Mouse (Mus musculus) brain, adult 2 months (tissue): ENCODE measurements at regions not wholly inside any gene's neighbourhood (a gene's known extent, or its start where the extent isn't known, plus 50 kb on each side); places are given as distances from the start of the nearest gene placed in this dataset.

ENCODE experiments used
- DNase-seq: peaks from one replicate; pipeline ENCODE4 v3.0.0; 2011; ENCODE audit warnings: low read depth, low spot score

- DNase-seq, result no peak
Measured at GRCm38 (mm10) chr8:107859770-107860169, 82.7 kb upstream of the Zfhx3 start.

DNA sequence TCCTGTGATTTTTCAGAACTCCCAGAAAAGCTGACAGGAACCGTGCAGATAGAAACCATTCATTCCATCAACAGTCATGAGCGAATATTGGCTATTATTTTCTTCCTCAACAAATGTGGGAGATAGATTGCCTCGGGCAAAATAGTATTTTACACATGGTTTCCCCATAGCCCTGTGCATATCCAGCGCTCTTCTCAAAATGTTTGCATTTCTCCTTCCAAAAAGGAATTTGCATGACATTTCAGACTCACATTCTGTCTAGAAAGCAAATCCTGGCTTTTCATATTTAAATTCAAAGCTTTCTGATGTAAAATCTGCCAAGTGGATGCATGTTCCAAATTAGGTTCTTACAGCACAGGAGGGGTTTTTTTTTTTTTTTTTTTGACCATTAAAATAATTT lies 82.2 kb upstream of the Zfhx3 start:
- peak; percentile 10 for DNase-seq

DNA sequence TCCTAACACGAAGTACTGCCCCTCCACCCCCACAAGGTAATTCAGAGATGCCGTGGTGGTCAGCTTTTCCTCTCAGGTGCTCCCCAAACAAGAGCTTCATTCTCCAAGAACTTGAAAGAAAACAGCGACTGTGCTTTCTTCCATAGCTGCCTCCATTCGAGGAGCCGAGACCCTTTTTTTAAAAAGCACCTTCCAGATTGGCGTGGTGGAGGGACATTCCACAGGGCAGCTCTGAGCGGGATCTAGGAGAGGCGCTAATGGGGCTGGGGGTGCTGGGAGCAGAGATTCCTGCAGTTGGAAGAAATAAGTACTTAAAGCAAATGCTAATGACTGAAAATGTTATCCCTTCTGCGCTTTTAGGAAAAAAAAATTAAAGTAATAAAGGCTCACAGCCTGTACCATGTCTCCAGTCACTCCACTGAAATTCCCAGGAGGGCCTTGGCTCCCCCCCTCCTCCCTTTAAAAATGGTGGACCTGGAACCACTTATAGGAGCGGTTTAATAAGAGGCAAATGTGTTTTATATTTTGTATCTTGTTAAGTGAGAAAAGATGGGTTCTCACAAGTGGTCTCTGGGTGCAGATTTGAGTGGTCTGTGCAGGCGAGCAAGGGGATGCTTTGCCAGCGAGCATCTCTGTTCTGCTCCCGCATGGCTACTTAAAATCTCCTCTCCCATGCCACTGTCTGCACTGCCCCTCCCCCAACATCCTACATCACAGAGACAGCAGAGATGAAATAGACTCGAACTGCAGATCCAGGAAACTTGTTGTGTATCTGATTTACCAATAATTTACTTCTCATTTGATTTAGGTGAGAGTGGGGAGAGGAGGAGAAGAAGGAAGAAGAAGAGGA lies 77.4 kb upstream of the Zfhx3 start:
- DNase-seq, result no peak

DNA sequence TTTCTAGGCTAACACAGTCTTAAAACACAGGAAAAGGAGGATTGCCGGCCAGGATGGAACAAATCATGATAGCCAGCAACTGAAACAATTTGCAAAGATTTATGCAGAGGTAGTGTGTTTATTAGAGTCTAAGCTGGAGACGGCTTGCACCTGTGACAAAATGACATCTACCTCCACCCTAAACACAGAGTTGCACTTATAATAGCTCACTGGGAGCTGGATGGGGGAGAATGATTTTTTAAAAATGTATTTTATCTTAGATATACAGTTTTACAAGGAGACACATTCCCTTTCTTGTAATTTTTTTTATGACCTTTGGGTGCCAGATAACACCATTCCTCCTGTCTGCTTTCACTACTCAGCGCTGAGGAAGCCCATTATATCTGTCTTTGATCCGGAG lies 76.7 kb upstream of the Zfhx3 start:
- DNase-seq, result no peak

- DNase-seq, result no peak
Measured at GRCm38 (mm10) chr8:107871718-107872117, 70.7 kb upstream of the Zfhx3 start.

DNA sequence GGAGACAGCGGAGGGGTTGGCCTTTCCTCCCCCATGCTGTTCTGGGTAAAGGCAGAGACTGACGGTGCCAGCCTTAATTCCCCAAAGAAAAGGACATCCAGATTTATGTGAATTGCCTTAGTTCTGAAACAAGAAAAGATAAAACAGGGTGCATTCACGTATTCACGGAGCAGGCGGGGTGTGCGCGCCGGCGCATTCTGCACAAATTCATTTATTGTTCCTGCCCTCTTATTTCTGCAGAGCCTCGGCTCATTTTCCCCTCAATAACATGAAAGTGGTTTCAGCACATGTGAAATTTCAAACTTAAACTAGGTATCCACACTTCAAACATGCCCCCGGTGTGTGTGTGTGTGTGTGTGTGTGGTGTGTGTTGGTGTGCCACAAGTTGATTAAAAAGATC lies 70.3 kb upstream of the Zfhx3 start:
- peak; percentile 7 for DNase-seq

- no peak for DNase-seq
Measured at GRCm38 (mm10) chr8:107876455-107876854, 66.0 kb upstream of the Zfhx3 start.

DNA sequence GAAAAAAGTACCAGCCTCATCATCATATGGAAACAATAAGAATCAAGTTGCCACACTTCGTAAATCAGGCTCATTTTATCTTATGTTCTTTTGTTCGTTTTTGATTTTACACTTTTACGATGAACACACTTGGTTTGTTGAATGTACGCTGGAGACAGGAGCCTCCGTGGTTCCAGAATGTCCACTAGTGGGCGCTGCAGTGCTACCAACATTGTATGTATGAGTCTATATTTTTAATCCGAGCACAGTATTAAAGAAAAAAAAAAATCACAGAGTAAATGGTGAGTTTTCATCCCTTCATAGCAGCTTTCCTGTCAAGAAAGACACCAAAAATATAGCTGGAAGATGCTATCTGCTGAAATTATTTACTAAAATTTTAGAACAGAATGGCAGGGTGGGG lies 60.6 kb upstream of the Zfhx3 start:
- DNase-seq, result peak; percentile 82

DNA sequence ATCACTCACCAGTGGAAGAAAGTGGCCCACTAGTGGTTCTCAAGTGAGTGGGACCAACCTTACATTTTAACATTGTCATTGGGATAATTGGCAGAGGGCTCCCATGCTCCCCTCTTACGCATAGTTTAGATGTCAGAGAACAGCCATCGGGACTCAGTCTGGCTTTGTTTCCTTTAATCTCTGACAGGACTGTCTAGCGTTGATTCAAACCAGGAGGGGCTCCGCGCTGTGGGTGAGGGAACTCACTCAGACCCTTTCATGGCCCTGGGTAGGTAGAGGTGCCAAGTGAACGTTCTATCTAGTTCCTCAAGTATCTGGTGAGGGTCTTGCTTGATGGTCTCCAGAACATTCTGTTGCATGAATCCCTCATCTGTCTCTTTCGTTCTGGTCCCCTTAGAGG lies 56.9 kb upstream of the Zfhx3 start:
- no peak for DNase-seq

GRCm38 (mm10) chr8:107885971-107886370 lies 56.5 kb upstream of the Zfhx3 start:
- DNase-seq, result peak; percentile 8

GRCm38 (mm10) chr8:107886516-107887253 lies 55.8 kb upstream of the Zfhx3 start:
- DNase-seq, result no peak

GRCm38 (mm10) chr8:107887333-107887732 lies 55.1 kb upstream of the Zfhx3 start:
- no peak for DNase-seq

DNA sequence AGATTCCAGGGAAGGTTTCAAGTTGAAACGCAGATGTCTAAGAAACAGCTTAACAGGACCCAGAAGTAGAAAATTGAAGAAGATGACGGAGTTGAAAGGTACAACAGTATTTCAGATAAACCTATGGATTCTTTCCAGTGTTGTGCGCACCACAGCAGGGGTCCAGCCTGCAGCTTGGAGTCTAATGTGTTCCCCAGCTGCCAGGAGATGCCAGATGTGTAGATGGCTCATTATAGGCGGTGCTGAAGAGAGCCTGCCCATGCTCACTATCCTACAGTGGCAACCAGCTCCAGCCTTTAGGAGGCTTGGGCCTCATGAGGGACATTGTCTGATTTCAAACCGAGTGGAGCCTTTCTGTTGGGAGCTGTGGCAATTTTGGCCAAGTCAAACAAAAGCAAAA lies 51.5 kb upstream of the Zfhx3 start:
- no peak for DNase-seq
